Mouse (Mus musculus): ENCODE data around the gene Map7.

The Map7 gene

DNA sequence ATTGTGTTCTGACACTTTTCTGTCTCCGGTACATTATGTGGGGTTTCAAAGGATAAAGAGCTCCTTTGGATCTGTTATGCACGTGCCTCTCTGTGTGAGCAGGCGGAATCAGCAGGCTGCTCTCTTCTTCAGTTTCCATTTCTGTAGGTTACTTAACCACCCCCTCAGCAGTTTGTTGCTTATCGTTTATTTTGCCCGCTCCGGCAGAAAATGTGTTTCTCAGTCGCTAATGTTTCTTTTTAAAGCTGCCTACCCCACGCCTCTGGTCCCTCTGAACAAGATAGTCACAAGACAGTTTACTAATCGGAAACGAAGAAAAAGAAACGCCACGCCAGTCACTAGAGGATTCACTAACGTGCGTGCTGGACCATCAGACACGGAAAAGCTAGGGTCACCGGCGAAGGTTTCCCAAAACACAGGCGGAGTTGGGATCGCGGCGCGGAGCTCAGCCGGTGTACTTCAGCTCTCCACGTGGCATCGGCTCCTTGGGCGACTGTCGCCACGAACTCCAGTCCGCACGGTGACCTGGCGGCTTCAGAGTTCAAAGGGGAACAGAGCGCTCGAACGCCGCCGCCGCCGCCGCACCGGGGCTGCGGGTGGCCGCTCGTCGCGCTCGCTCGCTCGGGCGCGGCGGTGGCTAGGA is at the start of gene Map7:
Map7 (plus strand) TSS at position 342 of the 643 bp plus-strand sequence.
- DNase-seq (ENCODE audit: low read depth, low spot score) = no peak

DNA sequence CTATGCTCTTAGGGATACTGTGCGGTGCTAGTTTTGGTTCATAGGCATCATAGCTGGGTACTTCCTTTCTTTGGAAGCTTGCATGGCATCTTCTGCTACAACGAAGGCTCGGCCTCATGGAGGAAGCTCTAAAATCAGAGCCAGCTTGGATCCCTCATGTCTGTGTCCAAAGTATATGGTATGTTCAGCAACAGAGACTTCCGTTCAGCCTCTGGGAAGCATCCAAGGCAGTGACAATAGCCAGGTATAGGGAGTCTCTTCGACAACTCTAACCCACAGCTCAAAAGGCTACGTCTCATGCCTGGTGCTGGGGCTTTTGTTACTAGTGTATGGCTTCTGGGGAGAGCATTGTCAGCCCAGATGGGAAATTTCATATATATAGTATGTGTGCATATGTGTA is 46.8 kb upstream of the Map7 start:
- no peak for DNase-seq (ENCODE audit: low read depth, low spot score)

DNA sequence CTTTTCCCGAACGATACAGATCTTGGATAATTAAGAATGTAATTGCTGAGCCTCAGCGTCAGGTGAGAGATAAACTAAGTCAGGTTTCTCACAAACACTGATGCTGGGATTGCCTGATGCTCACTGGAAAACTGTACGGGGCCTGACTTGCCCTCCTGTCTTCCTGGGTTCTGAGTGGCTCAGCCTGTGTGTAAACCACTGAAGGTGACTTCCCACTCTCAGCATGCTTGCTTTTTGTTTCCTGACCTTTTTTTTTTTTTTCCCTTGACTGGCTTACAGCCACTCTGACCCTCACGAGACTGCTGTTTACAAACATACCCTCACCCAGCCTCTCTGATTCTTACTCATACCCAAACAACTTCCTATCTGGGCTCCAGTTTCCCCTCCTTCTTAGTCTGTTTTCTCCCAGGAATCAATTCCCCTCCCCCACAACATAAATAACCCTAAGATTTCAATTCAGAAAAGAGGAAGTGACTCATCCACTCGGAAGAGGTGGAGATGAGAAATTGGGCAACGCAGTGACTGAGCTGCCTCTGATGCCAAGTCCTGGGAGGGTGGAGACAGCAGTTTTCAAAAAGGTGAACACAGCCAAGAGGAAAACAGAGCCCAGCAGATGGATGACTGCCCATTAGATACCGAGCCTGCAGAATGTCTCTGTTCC is 43.9 kb upstream of the Map7 start:
- DNase-seq (ENCODE audit: low read depth, low spot score) = peak; percentile 60

DNA sequence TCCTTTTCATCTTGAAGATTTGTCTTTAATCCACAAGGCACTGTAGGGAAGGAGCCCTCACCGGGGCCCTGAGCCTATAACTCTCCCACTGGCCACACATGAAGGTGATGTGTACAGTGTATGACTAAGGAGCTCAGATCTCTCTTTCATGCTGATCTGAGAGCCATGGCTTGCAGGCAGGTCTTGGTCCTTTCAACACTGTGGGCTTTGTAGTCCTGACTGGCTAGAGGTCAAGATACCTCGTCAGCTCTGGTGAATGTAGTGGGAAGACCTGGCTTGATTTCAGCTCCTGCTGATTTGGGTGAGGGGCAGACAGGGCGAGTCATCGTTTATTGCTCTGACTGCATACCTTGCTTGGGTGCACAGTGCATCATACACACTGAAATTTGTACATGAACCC is 42.7 kb upstream of the Map7 start:
- no peak for DNase-seq (ENCODE audit: low read depth, low spot score)

DNA sequence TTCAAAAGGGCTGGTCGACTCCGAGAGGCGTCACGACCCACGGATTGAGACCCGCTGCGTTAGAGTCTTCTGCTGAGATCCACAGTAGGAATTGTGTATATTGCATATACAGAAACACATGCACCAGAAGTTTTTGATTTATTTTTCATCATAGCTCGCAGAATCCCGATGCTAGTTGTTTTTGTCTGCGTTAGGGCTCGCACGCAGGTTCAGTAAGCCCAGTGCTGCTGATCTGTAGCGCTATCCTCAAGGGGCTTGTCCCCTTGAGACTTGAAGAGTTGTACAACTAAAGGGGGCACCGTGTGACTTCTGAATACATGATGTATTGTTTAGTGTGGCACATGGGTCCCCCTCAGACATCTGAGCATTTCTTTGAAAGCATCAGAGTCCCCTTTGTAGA is 41.2 kb upstream of the Map7 start:
- DNase-seq (ENCODE audit: low read depth, low spot score) = no peak

DNA sequence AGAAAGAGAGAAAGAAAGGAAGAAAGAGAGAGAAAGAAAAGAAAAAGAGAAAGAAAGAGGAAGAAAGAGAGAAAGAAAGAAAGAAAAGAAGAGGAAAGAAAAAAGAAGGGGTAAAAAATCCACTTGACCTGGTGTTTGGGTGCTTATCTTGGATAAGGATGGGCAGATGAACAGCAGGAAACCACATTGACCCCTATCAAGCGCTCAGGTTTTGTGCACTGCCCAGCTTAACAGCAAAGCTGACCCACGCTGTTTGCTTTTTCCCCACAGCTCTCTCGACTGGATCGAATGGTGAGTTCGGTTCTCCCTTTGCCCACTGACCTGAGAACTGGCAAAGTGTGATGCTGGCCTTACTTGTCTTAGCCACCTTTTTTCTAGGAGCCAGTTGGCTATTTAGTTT is 36.8 kb upstream of the Map7 start:
- DNase-seq (ENCODE audit: low read depth, low spot score) = no peak

DNA sequence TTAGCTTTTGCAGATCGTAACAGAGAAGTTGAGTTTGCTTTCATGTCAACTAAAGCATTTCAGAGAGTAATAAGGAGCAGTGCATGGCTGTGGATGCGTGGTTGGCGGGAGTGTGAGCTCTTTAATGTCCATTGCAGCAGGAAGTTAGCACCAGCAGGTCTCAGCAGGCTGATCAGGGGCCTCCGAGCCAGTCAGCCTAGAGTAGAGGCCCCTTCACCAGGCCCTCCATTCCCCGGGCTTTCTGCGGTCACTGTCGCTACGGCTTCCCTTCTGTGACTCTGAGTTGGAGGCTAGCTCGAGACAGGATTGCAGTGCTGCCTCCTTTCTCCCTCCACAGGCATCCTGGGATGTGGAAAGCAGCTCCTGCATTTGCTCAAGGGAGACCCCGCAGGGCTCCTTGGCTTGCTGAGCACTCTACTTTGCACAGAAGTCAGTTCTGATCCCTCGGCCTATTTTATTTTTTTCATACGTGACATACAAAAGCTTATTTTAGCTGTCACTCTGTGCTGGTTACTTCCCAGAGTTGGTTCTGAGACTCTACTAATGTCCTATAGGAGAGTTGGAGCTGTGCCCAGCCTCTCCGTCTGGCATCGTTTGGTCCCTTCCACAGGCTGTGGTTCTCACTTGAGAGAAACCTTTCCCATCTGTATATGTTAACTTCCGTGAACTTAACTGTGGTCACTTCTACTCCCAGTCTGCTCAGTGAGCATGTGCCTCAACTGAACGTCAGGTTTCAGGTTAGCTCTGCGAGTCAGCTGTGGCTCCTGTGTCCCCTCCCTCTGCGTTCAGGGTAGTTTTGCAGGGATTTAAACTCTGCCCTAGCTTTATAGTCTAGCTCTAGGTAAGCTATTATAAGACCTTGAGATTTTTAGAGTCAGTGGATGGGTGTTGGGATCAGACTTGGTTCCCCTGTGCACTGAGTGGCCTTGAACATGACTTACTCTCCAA is 36.0 kb upstream of the Map7 start:
- no peak for DNase-seq (ENCODE audit: low read depth, low spot score)

DNA sequence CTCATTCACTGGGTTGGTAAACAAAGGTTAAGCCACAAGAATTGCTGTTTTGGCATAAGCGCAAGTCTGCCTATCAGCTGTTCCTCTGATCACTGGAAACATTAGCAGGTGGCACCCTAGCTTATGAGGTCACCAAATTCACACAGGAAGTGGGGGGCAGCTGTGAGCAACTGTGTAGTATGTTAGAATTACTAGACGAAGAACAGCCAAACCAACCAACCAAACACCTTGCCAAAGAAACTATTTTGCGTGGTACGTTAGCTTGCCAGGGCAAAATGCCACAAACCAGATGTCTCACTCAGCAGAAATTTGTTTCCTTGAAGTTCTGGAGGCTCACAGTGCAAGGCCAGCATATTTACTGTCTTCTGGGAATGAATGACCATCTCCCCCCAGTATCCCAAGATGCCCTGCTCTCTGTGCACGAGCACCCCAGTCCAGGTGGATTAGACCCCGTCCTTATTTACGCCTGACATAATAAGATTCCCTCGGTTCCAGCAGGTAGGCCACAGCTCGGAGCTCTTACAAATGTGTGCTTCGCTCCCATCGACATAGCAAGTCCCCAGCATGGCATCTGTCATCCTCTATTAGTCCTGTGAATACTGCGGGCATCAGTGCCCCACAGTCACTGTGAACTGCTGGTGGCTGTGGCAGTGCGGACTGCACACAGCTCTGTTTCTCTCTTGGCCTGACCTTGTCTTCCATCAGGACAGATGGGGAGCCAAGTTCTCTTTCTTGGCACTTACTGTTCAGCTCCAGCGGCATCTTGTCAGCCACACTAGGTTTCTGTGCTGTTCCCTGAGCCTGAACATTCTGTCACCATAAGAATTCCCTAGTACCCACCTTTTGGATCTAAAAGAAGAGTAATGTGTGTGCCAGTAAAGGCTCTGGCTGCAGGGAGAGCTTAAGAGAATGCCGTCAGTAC is 28.5 kb upstream of the Map7 start:
- DNase-seq (ENCODE audit: low read depth, low spot score) = no peak

DNA sequence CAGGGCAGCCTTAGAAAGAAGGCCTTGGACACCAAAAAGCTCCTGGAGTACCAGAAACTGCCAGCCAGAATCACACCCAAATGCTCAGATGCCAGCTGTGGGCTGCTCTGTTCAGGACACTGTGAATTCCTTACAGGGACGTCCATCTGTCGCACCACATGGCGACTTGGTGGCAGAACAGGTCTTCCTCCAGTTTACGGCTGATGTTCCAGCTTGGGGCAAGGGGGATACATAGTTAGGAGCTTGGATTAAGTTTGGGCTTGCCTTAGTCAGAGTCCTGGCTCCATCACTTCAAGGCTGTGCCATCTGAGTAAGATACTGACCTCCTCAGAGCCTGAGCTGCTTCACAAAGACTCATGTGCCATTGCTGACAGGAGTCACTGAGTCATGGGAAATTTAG is 26.3 kb upstream of the Map7 start:
- no peak for DNase-seq (ENCODE audit: low read depth, low spot score)

DNA sequence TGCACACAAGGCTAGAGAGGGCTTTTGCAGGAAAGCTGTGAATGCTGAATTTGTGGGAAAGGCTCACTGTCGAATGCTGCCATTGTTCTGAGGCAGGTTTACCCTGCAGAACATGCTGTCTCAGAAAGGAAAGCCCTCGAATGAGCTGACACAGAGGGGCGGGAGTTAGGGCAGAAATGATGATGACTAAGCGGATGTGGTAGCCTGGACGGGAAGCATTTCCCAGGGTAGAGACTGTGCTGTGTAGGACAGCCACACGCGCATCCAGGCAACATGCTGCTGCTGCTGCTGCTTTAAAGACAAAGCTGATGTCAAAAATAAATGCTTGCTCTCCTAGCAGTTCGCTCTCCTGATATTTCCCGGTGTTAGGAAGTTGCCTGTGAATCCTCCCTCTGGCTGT is 24.9 kb upstream of the Map7 start:
- no peak for DNase-seq (ENCODE audit: low read depth, low spot score)

DNA sequence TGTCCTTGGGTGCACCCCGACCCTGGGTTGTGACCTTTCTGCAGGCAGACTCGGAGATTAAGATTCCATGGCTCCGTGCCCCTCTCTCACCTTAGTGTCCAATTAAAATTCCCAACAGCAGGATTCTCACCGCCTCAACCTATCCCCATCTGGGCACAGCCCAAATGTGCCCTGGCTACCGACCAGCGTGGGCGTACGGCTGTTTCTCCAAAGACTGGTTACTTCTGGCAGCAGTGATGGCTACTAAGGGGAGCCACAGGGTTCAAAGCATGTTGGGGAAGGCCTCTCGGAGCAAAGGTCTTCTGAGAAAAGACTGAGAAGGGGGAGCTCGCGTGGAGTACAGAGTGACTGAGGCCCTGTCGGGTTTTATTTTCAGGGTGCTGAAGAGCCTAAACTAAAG is 23.7 kb upstream of the Map7 start:
- DNase-seq (ENCODE audit: low read depth, low spot score) = no peak

DNA sequence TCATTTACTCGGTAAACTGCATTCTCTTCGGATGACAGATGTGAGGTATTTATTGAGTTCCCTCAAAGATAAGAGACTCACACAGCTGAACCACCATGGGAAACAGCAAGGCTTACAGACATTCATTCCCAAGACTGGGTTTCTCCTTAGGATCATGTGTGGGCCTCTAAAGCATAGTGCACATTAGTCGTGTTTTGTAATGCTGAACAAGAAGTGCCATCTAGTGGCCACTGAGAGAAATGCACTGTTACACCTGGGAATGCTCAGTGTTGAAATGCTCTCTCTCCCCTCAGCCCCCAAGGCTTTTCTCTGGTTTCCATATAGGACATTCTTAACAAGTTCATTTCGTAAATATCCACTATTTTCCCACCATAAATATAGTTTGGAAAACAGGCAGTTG is 23.0 kb upstream of the Map7 start:
- peak; percentile 56 for DNase-seq (ENCODE audit: low read depth, low spot score)

DNA sequence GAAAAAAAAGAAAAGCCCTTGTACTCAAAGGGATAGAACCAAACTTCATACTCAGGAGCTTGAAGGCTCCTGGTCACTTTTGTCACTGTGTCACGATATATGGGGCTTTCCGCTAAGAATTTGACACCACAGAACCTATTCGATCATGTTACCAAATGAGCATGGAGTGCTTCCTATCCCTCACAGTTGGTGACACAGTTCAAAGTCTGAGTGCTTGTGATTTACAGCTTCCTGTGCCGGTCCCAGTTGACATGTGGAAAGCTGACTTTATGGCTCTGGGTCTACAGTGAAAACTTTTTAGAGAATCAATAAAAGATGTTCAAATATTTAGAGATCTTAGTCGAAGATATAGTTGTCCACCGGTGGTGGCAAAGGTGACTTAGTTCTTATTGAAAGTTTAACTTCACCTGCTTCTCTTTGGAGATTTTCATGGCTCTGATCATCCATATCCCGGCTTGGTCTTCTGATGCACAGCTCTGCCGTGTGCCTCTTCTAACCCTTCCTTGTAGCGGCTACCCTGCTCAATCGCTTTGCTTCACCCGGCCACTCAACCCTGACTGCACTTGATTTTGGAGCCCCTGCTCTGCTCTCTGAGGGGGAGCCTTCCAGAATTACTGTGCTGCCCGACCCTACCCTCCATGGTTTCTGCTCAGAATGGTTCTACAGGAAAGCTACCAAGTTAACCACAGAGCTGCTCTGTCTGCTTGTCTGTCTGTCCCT is 15.2 kb upstream of the Map7 start:
- no peak for DNase-seq (ENCODE audit: low read depth, low spot score)

DNA sequence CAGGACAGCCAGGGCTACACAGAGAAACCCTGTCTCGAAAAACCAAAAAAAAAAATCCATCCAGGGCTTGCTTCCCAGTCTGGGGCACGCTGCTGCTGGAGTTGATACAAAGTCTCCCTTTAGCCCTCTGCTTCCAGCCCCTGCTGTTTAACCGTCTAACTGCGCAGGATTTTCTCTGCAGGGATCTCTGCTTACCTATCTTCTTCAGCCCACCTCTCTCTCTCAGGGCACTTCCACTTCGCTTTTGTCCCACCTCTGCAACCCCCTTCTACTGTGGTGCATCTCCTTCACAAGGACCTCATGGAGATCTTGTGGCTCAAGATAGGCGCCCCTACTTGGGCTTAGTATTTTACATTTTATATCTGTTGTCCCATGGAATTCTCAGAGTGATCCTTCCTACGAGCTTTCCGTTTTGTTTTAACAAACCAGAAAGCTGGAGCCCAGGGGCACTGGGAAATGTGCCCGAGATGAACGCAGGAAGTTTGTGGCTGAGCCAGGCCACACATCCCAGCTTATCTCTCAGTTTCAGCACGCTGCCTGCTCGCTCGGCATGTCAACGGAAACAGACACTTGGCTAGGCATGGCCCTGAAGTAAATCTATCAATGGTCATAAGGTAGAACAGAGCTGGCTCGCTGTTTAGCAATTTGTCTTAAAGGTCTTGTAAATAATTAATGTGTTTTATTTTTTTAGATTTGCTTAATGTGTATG is 12.8 kb upstream of the Map7 start:
- no peak for DNase-seq (ENCODE audit: low read depth, low spot score)

DNA sequence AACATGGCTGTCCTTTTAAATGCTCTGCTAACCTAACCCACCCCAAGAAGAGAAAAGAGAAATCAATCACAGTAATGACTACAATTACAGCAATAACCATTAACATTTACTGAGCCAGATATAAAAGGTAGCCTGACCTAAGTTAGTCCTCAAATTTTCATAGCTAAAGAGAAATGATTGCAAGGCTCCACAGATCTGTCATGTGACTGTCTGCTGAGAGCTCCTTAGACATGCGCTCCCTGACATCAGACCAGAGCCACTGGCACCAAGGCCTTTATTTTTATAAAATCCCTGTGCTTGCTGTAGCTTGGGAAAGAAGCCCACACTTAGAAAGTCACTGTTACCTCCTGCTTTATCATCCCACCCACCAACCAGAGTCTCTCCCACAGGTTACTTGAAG is 11.8 kb upstream of the Map7 start:
- no peak for DNase-seq (ENCODE audit: low read depth, low spot score)

DNA sequence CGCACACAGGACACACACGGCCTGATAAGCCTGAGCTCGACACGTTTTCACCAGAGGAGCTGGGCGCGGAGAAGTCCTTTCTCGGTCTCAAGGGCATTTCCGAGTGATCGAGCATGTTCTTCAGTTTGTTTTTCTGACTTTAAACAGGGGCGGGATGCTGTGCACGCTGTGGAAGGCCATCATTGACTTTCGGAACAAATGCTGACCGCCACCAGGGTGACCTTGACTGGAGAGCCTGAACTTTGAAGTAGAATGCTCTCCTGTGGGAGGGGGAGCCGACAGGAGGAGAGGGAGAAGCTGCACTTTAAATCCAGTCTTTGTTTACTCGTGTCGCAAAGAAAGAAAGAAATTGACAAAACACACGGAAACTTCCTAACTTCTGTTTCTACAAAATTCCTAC is 6.9 kb upstream of the Map7 start:
- DNase-seq (ENCODE audit: low read depth, low spot score) = no peak

DNA sequence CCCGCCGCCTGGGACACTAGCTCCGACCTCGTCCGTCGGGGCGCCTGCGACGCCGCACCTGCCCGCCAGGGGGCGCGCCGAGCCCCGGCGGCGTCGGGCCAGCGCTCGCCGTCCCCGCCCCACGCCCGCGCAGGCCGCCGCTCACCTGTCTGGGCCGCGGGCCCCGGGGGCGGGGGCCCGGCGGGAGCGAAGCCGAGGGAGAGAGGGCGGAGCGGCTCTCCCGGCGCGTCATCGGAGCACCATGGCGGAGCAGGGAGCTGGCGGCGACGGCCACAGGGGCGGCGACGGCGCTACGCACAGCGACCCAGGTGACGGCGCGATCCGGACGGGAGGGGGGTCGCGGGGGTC is 476 bp downstream of the Map7 start:
- DNase-seq (ENCODE audit: low read depth, low spot score) = no peak

DNA sequence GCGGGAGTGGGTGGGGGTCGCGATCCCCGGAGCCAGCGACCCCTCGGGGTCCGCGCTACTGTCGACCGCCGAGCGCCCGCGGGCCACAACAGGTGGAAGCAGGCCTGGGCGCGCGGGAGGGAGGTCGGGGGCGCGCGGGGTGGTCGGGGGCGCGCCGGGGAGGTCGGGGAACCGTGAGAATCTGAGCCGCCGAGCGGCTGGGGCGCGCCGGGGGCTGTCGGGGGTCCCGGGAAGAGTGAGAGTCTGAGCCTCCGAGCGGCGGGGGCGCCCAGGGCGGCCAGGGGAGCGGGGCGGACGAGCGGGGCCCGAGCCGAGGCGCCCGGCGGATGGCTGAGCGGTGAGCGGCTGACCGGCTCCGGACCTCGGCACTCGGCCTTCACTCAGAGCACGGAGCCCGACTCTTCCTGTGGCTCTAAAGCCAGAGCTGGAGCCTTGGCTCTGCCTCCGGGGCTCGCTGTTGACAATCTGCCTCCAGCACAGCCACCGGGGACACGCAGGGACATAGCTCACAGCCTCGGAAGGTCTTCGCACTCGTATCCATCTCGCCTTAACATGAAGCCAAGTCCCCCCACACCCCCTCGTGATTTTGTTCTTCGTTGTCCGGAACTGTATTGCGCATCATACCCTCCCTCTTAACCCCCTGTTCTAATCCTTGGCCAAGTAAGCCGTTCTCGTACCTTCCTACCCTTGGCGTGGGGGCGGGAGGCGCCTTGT is 1.0 kb downstream of the Map7 start:
- no peak for DNase-seq (ENCODE audit: low read depth, low spot score)

DNA sequence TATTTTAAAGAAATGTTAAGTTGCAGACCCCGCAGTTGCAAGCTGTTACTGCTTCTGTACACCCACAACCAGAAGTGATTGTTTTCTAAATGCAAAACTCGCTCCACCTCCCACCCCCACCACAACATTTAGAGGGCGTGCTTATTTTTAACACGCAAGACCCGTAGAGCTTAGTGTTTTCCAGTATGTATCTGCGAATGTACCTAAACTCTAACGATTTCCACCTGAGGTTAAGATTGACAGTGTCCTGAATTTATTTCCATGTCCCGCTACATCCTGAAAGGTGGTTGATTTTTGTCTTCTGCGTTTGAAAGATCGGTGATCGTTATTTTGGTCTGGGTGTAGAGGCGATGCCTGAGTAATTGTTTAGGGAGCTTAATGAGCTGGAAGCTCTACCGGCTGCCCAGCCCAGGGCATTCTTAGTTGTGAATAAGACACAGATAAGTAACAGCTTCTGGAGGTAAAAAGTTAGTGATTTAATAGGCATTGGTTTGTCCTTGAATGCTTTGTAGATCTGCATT is 1.6 kb downstream of the Map7 start:
- DNase-seq (ENCODE audit: low read depth, low spot score) = no peak

DNA sequence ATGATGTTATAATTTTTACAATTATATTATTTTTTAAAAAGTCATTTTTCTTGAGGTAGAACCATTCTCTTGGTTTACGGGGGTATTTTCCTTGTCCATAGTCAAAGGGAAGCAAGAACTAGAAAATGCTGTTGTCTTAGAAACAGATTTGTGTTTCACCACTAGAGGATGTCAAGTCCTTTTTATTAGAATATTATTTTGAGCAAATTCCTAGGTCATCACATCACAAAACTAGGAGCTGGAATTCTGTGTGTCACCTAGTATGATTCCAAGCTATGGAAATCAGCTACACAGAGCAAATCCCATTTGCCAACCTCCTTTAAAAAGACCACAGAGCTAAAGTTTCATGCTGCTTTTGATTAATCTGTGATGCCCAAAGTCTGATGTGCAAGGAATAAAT is 3.9 kb downstream of the Map7 start:
- DNase-seq (ENCODE audit: low read depth, low spot score) = no peak

Data from A20 (cell line).